Mouse (Mus musculus): ENCODE measurements around the gene 9930111J21Rik1. TPM values are rescaled to one million over a fixed set of nuclear protein-coding genes. Genes with fewer than 3 reads are reported as not detected.
"Not testable (repeated sequence)": the region's sequence is repeated elsewhere in the genome, so short reads cannot be mapped to it uniquely, and the experiment has no call there.

9930111J21Rik1 gene
- polyA plus RNA-seq, 1 experiment from 2014 or later = 0.28 TPM

- not testable (repeated sequence) for H3K4me3 ChIP-seq
These were observed 78.3 kb downstream of the 9930111J21Rik1 start for GRCm38 (mm10) chr11:48900654-48901566.

GRCm38 (mm10) chr11:48898812-48899431 lies 80.3 kb downstream of the 9930111J21Rik1 start:
- H3K4me1 ChIP-seq = no peaks in the 10 kb centered on the region
- no peak overlapping the region for H3K4me3 ChIP-seq
- H3K36me3 ChIP-seq = no peaks in the 10 kb centered on the region
- H3K27ac ChIP-seq (replicated peaks) = no peak overlapping the region
- H3K9me3 ChIP-seq (replicated peaks) = no peaks in the 10 kb centered on the region
- H3K27me3 ChIP-seq (ENCODE audit: low read depth, poor library complexity, severe bottlenecking) = no peaks in the 10 kb centered on the region
- WGBS = 85% methylated on average over 2 of the region's 2 CpGs
- no peak for DNase-seq (ENCODE audit: low spot score)

More at GRCm38 (mm10) chr11:48900654-48901566, 78.3 kb downstream of the 9930111J21Rik1 start:
- not testable (repeated sequence) for H3K27me3 ChIP-seq (ENCODE audit: low read depth, poor library complexity, severe bottlenecking); H3K27ac ChIP-seq (replicated peaks); DNase-seq (ENCODE audit: low spot score); H3K4me1 ChIP-seq; H3K9me3 ChIP-seq (replicated peaks); H3K36me3 ChIP-seq
- 84% methylated on average over 6 of the region's 6 CpGs for WGBS

Other genes with a start within 250 kb of the 9930111J21Rik1 start
- gene Rack1, start 179.1 kb downstream of the 9930111J21Rik1 start, polyA plus RNA-seq (2016; fragmentation: Nextera tagmentation; extraction: Ambion mirVana) = 659 and 788 TPM in 2 replicates
- 4.7 and 5.3 TPM in 2 replicates for gene Trim41, start 162.0 kb downstream of the 9930111J21Rik1 start, polyA plus RNA-seq (2016; fragmentation: Nextera tagmentation; extraction: Ambion mirVana)
- gene Trim7, start 153.3 kb downstream of the 9930111J21Rik1 start, polyA plus RNA-seq (2016; fragmentation: Nextera tagmentation; extraction: Ambion mirVana) = 0.32 and 0.99 TPM in 2 replicates
- gene Gm12184, start 152.7 kb downstream of the 9930111J21Rik1 start, polyA plus RNA-seq (2016; fragmentation: Nextera tagmentation; extraction: Ambion mirVana) = 2.1 and 3.2 TPM in 2 replicates
- 1.2 and 1.6 TPM in 2 replicates for gene Irgm1, start 107.7 kb downstream of the 9930111J21Rik1 start, polyA plus RNA-seq (2016; fragmentation: Nextera tagmentation; extraction: Ambion mirVana)
- gene Gm5431, start 77.2 kb downstream of the 9930111J21Rik1 start, polyA plus RNA-seq (2016; fragmentation: Nextera tagmentation; extraction: Ambion mirVana) = 0.07 and 0.16 TPM in 2 replicates
- 2.1 and 2.6 TPM in 2 replicates for gene Psme2b, start 33.2 kb downstream of the 9930111J21Rik1 start, polyA plus RNA-seq (2016; fragmentation: Nextera tagmentation; extraction: Ambion mirVana)
- not detected in 2 replicates for gene Olfr56, start 509 bp downstream of the 9930111J21Rik1 start, polyA plus RNA-seq (2016; fragmentation: Nextera tagmentation; extraction: Ambion mirVana)
- gene Gm12185, start 12.8 kb upstream of the 9930111J21Rik1 start, polyA plus RNA-seq (2016; fragmentation: Nextera tagmentation; extraction: Ambion mirVana) = not detected in 2 replicates
- not detected in 2 replicates for gene Tgtp1, start 14.8 kb upstream of the 9930111J21Rik1 start, polyA plus RNA-seq (2016; fragmentation: Nextera tagmentation; extraction: Ambion mirVana)
- 0.17 and 0.21 TPM in 2 replicates for gene 9930111J21Rik2, start 71.8 kb upstream of the 9930111J21Rik1 start, polyA plus RNA-seq (2016; fragmentation: Nextera tagmentation; extraction: Ambion mirVana)
- gene Tgtp2, start 84.8 kb upstream of the 9930111J21Rik1 start, polyA plus RNA-seq (2016; fragmentation: Nextera tagmentation; extraction: Ambion mirVana) = not detected in 2 replicates
- gene Ifi47, start 97.2 kb upstream of the 9930111J21Rik1 start, polyA plus RNA-seq (2016; fragmentation: Nextera tagmentation; extraction: Ambion mirVana) = 0.14 and 0.25 TPM in 2 replicates
- not detected in 2 replicates for gene Olfr1396, start 135.5 kb upstream of the 9930111J21Rik1 start, polyA plus RNA-seq (2016; fragmentation: Nextera tagmentation; extraction: Ambion mirVana)
- gene Olfr1395, start 162.9 kb upstream of the 9930111J21Rik1 start, polyA plus RNA-seq (2016; fragmentation: Nextera tagmentation; extraction: Ambion mirVana) = not detected in 2 replicates
- gene Olfr1394, start 175.0 kb upstream of the 9930111J21Rik1 start, polyA plus RNA-seq (2016; fragmentation: Nextera tagmentation; extraction: Ambion mirVana) = not detected in 2 replicates
- 0.11 TPM in 1 of 2 replicates, not detected in the other for gene Btnl9, start 207.8 kb upstream of the 9930111J21Rik1 start, polyA plus RNA-seq (2016; fragmentation: Nextera tagmentation; extraction: Ambion mirVana)
- 42.3 and 51.5 TPM in 2 replicates for gene Zfp62, start 223.9 kb upstream of the 9930111J21Rik1 start, polyA plus RNA-seq (2016; fragmentation: Nextera tagmentation; extraction: Ambion mirVana)